Mouse (Mus musculus): ENCODE measurements at regions not wholly inside any gene's neighbourhood (a gene's known extent, or its start where the extent isn't known, plus 50 kb on each side); places are given as distances from the start of the nearest gene placed in this dataset.

GRCm38 (mm10) chr11:24464642-24465041, 386.8 kb downstream of the Bcl11a start:
- Histone ChIP-seq H3K36me3 (ENCODE audit: control insufficient read depth, insufficient read depth, low read length) (no peaks in the 10 kb centered on the region), H3K27me3 (replicated peaks; ENCODE audit: control insufficient read depth, insufficient read depth, low read length) (no peaks in the 10 kb centered on the region), H3K27ac (ENCODE audit: insufficient read depth, low read depth, low read length) (no peak overlapping the region), H3K4me3 (ENCODE audit: insufficient read depth, low read depth, low read length) (no peak overlapping the region), H3K4me1 (ENCODE audit: control insufficient read depth, insufficient read depth, low read length) (no peaks in the 10 kb centered on the region)
- no peak for DNase-seq
- TF ChIP-seq CTCF (conservative IDR thresholded peaks at IDR 0.05; ENCODE audit: insufficient read depth, insufficient read length, low read depth, low read length), result no peak
- TF ChIP-seq POLR2A (IDR thresholded peaks at IDR 0.05; ENCODE audit: low read depth, low read length), result no peak
- WGBS, result 56% methylated on average over 4 of the region's 4 CpGs

GRCm38 (mm10) chr11:24467458-24467857, 389.6 kb downstream of the Bcl11a start:
- TF ChIP-seq CTCF (conservative IDR thresholded peaks at IDR 0.05; ENCODE audit: insufficient read depth, insufficient read length, low read depth, low read length) (no peak), POLR2A (IDR thresholded peaks at IDR 0.05; ENCODE audit: low read depth, low read length) (no peak)
- 94% methylated on average over 8 of the region's 8 CpGs for WGBS
- Histone ChIP-seq H3K4me1 (ENCODE audit: control insufficient read depth, insufficient read depth, low read length) (no peaks in the 10 kb centered on the region), H3K27me3 (replicated peaks; ENCODE audit: control insufficient read depth, insufficient read depth, low read length) (no peaks in the 10 kb centered on the region), H3K27ac (ENCODE audit: insufficient read depth, low read depth, low read length) (no peak overlapping the region), H3K36me3 (ENCODE audit: control insufficient read depth, insufficient read depth, low read length) (no peaks in the 10 kb centered on the region), H3K4me3 (ENCODE audit: insufficient read depth, low read depth, low read length) (no peak overlapping the region)
- no peak for DNase-seq

GRCm38 (mm10) chr11:24470469-24470868, 392.6 kb downstream of the Bcl11a start:
- H3K27me3 ChIP-seq (replicated peaks; ENCODE audit: control insufficient read depth, insufficient read depth, low read length), result no peaks in the 10 kb centered on the region
- H3K27ac ChIP-seq (ENCODE audit: insufficient read depth, low read depth, low read length), result no peak overlapping the region
- DNase-seq, result no peak
- TF ChIP-seq CTCF (conservative IDR thresholded peaks at IDR 0.05; ENCODE audit: insufficient read depth, insufficient read length, low read depth, low read length) (no peak), POLR2A (IDR thresholded peaks at IDR 0.05; ENCODE audit: low read depth, low read length) (no peak)
- H3K4me3 ChIP-seq (ENCODE audit: insufficient read depth, low read depth, low read length), result no peak overlapping the region
- no peaks in the 10 kb centered on the region for H3K4me1 ChIP-seq (ENCODE audit: control insufficient read depth, insufficient read depth, low read length)
- no peaks in the 10 kb centered on the region for H3K36me3 ChIP-seq (ENCODE audit: control insufficient read depth, insufficient read depth, low read length)

GRCm38 (mm10) chr11:24472617-24473367, 394.9 kb downstream of the Bcl11a start:
- 71% methylated on average over 8 of the region's 8 CpGs for WGBS
- no peak for TF ChIP-seq POLR2A (IDR thresholded peaks at IDR 0.05; ENCODE audit: low read depth, low read length)
- TF ChIP-seq CTCF (conservative IDR thresholded peaks at IDR 0.05; ENCODE audit: insufficient read depth, insufficient read length, low read depth, low read length), result no peak
- Histone ChIP-seq H3K36me3 (ENCODE audit: control insufficient read depth, insufficient read depth, low read length) (no peaks in the 10 kb centered on the region), H3K27ac (ENCODE audit: insufficient read depth, low read depth, low read length) (no peak overlapping the region), H3K27me3 (replicated peaks; ENCODE audit: control insufficient read depth, insufficient read depth, low read length) (no peaks in the 10 kb centered on the region), H3K4me1 (ENCODE audit: control insufficient read depth, insufficient read depth, low read length) (no peaks in the 10 kb centered on the region), H3K4me3 (ENCODE audit: insufficient read depth, low read depth, low read length) (no peak overlapping the region)
- no peak for DNase-seq

GRCm38 (mm10) chr11:24473368-24474010, 395.6 kb downstream of the Bcl11a start:
- WGBS, result 45% methylated on average over 7 of the region's 7 CpGs
- TF ChIP-seq POLR2A (IDR thresholded peaks at IDR 0.05; ENCODE audit: low read depth, low read length), result no peak
- TF ChIP-seq CTCF (conservative IDR thresholded peaks at IDR 0.05; ENCODE audit: insufficient read depth, insufficient read length, low read depth, low read length), result no peak

GRCm38 (mm10) chr11:24502722-24503424, 425.0 kb downstream of the Bcl11a start:
- DNase-seq, result no peak
- 22% methylated on average over 11 of the region's 11 CpGs for WGBS

More at GRCm38 (mm10) chr11:24473368-24474010, 395.6 kb downstream of the Bcl11a start:
- Histone ChIP-seq H3K27me3 (replicated peaks; ENCODE audit: control insufficient read depth, insufficient read depth, low read length) (no peaks in the 10 kb centered on the region), H3K27ac (ENCODE audit: insufficient read depth, low read depth, low read length) (no peak overlapping the region), H3K36me3 (ENCODE audit: control insufficient read depth, insufficient read depth, low read length) (no peaks in the 10 kb centered on the region), H3K4me1 (ENCODE audit: control insufficient read depth, insufficient read depth, low read length) (no peaks in the 10 kb centered on the region), H3K4me3 (ENCODE audit: insufficient read depth, low read depth, low read length) (no peak overlapping the region)
- no peak for DNase-seq

GRCm38 (mm10) chr11:24515568-24515967, 437.7 kb downstream of the Bcl11a start:
- DNase-seq, result no peak
- Histone ChIP-seq H3K36me3 (ENCODE audit: control insufficient read depth, insufficient read depth, low read length) (no peaks in the 10 kb centered on the region), H3K27me3 (replicated peaks; ENCODE audit: control insufficient read depth, insufficient read depth, low read length) (no peaks in the 10 kb centered on the region), H3K4me3 (ENCODE audit: insufficient read depth, low read depth, low read length) (no peak overlapping the region), H3K4me1 (ENCODE audit: control insufficient read depth, insufficient read depth, low read length) (no peaks in the 10 kb centered on the region), H3K27ac (ENCODE audit: insufficient read depth, low read depth, low read length) (no peak overlapping the region)
- TF ChIP-seq POLR2A (IDR thresholded peaks at IDR 0.05; ENCODE audit: low read depth, low read length), result no peak
- no peak for TF ChIP-seq CTCF (conservative IDR thresholded peaks at IDR 0.05; ENCODE audit: insufficient read depth, insufficient read length, low read depth, low read length)

More at GRCm38 (mm10) chr11:24502722-24503424, 425.0 kb downstream of the Bcl11a start:
- no peak for TF ChIP-seq POLR2A (IDR thresholded peaks at IDR 0.05; ENCODE audit: low read depth, low read length)
- no peak for TF ChIP-seq CTCF (conservative IDR thresholded peaks at IDR 0.05; ENCODE audit: insufficient read depth, insufficient read length, low read depth, low read length)
- no peaks in the 10 kb centered on the region; the same call in 1 of the 2 replicates for H3K27me3 ChIP-seq (replicated peaks; ENCODE audit: control insufficient read depth, insufficient read depth, low read length)
- H3K4me1 ChIP-seq (ENCODE audit: control insufficient read depth, insufficient read depth, low read length), result no peaks in the 10 kb centered on the region
- H3K27ac ChIP-seq (ENCODE audit: insufficient read depth, low read depth, low read length), result no peak overlapping the region
- no peaks in the 10 kb centered on the region for H3K36me3 ChIP-seq (ENCODE audit: control insufficient read depth, insufficient read depth, low read length)
- no peak overlapping the region for H3K4me3 ChIP-seq (ENCODE audit: insufficient read depth, low read depth, low read length)

Measured in kidney, adult 2 months (tissue).